Mouse (Mus musculus) bone marrow macrophage, adult 2 months (primary cell): ENCODE measurements around the gene Borcs6.

ENCODE experiments used
- CTCF ChIP-seq: IDR thresholded peaks from 2 replicates; pipeline ENCODE4 v1.5.1; 2012; ENCODE audit warnings: low read depth, mild to moderate bottlenecking, low read length, moderate library complexity
- POLR2A ChIP-seq: IDR thresholded peaks from 2 replicates; pipeline ENCODE4 v1.6.1; 2012; ENCODE audit warnings: mild to moderate bottlenecking, low read depth, low read length, borderline replicate concordance

- TF ChIP-seq CTCF (no peak), POLR2A (no peak)
Observed at GRCm38 (mm10) chr11:69072234-69072633, 12.7 kb downstream of the Borcs6 start.
